Mouse (Mus musculus) bone marrow macrophage, adult 2 months (primary cell): ENCODE results near the gene Ifnl2.

Experiments
- CTCF ChIP-seq: IDR thresholded peaks from 2 replicates; pipeline ENCODE4 v1.5.1; 2012; ENCODE audit warnings: low read depth, mild to moderate bottlenecking, low read length, moderate library complexity
- POLR2A ChIP-seq: IDR thresholded peaks from 2 replicates; pipeline ENCODE4 v1.6.1; 2012; ENCODE audit warnings: mild to moderate bottlenecking, low read depth, low read length, borderline replicate concordance

GRCm38 (mm10) chr7:28547154-28547553 is 36.9 kb upstream of the Ifnl2 start, which contains the start of gene Nccrp1:
- TF ChIP-seq CTCF = no peak
- no peak for TF ChIP-seq POLR2A
